Mouse (Mus musculus) lung, embryonic 14.5 days (tissue): ENCODE data around the gene Sbsn. TPM values are rescaled to one million over a fixed set of nuclear protein-coding genes. Genes with fewer than 3 reads are reported as not detected.

Experiments
- ATAC-seq: fragments of 200-750 bp; cut with Nextera tagmentation; 2 replicates; pipeline ENCODE4 v1.8.0; 2017; ENCODE audit warnings: mild to moderate bottlenecking, moderate TSS enrichment, moderate library complexity; ENCODE audit not compliant: insufficient read depth
- DNase-seq: peaks from one replicate; pipeline ENCODE4 v3.0.0-alpha.2; 2015
- H3K27ac ChIP-seq: fragments of 300-500 bp; sonication (generic); 2 replicates; pipeline ENCODE4 v1.5.1; 2014; ENCODE audit warnings: low read depth, mild to moderate bottlenecking, moderate library complexity
- H3K27me3 ChIP-seq: fragments of 300-500 bp; sonication (generic); 2 replicates; pipeline ENCODE4 v1.6.1; 2014; ENCODE audit warnings: low read length, control low read depth; ENCODE audit not compliant: insufficient read depth
- H3K36me3 ChIP-seq: fragments of 300-500 bp; sonication (generic); 2 replicates; pipeline ENCODE4 v1.6.1; 2014; ENCODE audit warnings: control low read depth; ENCODE audit not compliant: insufficient read depth
- H3K4me1 ChIP-seq: fragments of 300-500 bp; sonication (generic); 2 replicates; pipeline ENCODE4 v1.6.1; 2014; ENCODE audit warnings: antibody characterized with exemption, control low read depth; ENCODE audit not compliant: insufficient read depth
- H3K4me2 ChIP-seq: fragments of 300-500 bp; sonication (generic); 2 replicates; pipeline ENCODE4 v1.6.1; 2014; ENCODE audit warnings: mild to moderate bottlenecking
- H3K4me3 ChIP-seq: fragments of 300-500 bp; sonication (generic); 2 replicates; pipeline ENCODE4 v1.5.1; 2014; ENCODE audit warnings: low read depth, low read length
- H3K9ac ChIP-seq: fragments of 300-500 bp; sonication (generic); 2 replicates; pipeline ENCODE4 v1.6.1; 2014
- H3K9me3 ChIP-seq: fragments of 300-500 bp; sonication (generic); 2 replicates; pipeline ENCODE4 v1.6.1; 2016; ENCODE audit warnings: low read depth, low read length, control low read depth
- CTCF ChIP-seq: IDR thresholded peaks from 2 replicates; pipeline ENCODE4 v1.5.1; 2016; ENCODE audit warnings: antibody characterized with exemption, low read depth
- WGBS: fragments of 180-500 bp; shearing (Covaris S2); extraction: QIAGEN DNeasy Blood & Tissue Kit; methylation state at CpG from one replicate; pipeline ENCODE4 v1.1.7; 2014; 5-methylcytosine and 5-hydroxymethylcytosine counted together
- polyA plus RNA-seq: library from polyadenylated mRNA; unstranded; fragments of >200 nt; fragmentation: Nextera tagmentation; extraction: Ambion mirVana; gene quantifications from 2 replicates; pipeline ENCODE4 v1.2.1, GENCODE M21; 2014

Sbsn gene
- polyA plus RNA-seq, 1 experiment from 2014 or later, result 1.3 TPM

GRCm38 (mm10) chr7:30791921-30792320, 40.6 kb downstream of the Sbsn start:
- Histone ChIP-seq H3K4me3 (no peak overlapping the region), H3K4me1 (no peaks in the 10 kb centered on the region), H3K9me3 (no peaks in the 10 kb centered on the region), H3K4me2 (no peak overlapping the region), H3K27me3 (no peaks in the 10 kb centered on the region), H3K36me3 (no peaks in the 10 kb centered on the region), H3K27ac (no peak overlapping the region), H3K9ac (no peak overlapping the region)
- no peak for ATAC-seq
- TF ChIP-seq CTCF, result no peak
- 16% methylated on average over 9 of the region's 9 CpGs for WGBS
- peak; percentile 59 for DNase-seq

- ATAC-seq (no peak), DNase-seq (no peak)
- Histone ChIP-seq H3K4me2 (no peak overlapping the region), H3K27ac (no peak overlapping the region), H3K9ac (no peak overlapping the region), H3K4me3 (no peak overlapping the region), H3K4me1 (no peaks in the 10 kb centered on the region), H3K36me3 (no peaks in the 10 kb centered on the region), H3K9me3 (no peaks in the 10 kb centered on the region), H3K27me3 (no peaks in the 10 kb centered on the region)
- no peak for TF ChIP-seq CTCF
Observed at GRCm38 (mm10) chr7:30794921-30795320, 43.6 kb downstream of the Sbsn start.

GRCm38 (mm10) chr7:30796790-30797189, 45.5 kb downstream of the Sbsn start:
- DNase-seq, result no peak
- no peak overlapping the region for H3K27ac ChIP-seq
- H3K36me3 ChIP-seq, result no peaks in the 10 kb centered on the region
- no peak for ATAC-seq
- H3K4me2 ChIP-seq, result no peak overlapping the region
- no peak overlapping the region for H3K4me3 ChIP-seq
- no peak for TF ChIP-seq CTCF
- H3K4me1 ChIP-seq, result no peaks in the 10 kb centered on the region
- H3K27me3 ChIP-seq, result no peaks in the 10 kb centered on the region
- peaks cover 5% of the 10 kb centered on the region; the same call in 1 of the 2 replicates for H3K9me3 ChIP-seq
- H3K9ac ChIP-seq, result no peak overlapping the region
- 87% methylated on average over 1 of the region's 1 CpGs for WGBS

- ATAC-seq (no peak), DNase-seq (no peak)
- Histone ChIP-seq H3K27ac (no peak overlapping the region), H3K9ac (no peak overlapping the region), H3K9me3 (peaks cover 5% of the 10 kb centered on the region; the same call in 1 of the 2 replicates), H3K27me3 (no peaks in the 10 kb centered on the region), H3K4me3 (no peak overlapping the region), H3K4me2 (no peak overlapping the region), H3K36me3 (no peaks in the 10 kb centered on the region), H3K4me1 (no peaks in the 10 kb centered on the region)
- TF ChIP-seq CTCF, result peak; percentile 31; the same call in 1 of the 2 replicates
Observed at GRCm38 (mm10) chr7:30800653-30801052, 49.4 kb downstream of the Sbsn start.

DNA sequence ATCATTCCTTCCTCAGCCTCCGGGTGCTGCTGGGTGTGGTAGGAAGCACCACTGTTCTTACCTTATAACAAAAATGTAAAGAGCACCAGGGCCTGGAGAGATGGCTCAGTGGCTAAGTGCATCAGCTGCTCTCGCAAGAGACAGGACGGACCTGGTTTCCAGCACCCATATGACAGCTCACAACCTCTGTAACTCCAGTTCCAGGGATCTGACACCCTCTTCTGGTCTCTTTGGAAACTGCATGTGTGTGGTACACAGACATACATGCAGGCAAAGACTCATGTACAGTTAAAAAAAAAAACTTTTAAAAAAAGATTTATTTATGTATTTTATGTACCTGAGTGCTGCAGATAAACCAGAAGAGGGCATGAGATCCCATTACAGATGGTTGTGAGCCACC, 52.0 kb downstream of the Sbsn start:
- ATAC-seq, result no peak
- Histone ChIP-seq H3K4me3 (no peak overlapping the region), H3K36me3 (no peaks in the 10 kb centered on the region), H3K4me1 (no peaks in the 10 kb centered on the region), H3K27ac (no peak overlapping the region), H3K9ac (no peak overlapping the region), H3K9me3 (peaks cover 5% of the 10 kb centered on the region; the same call in 1 of the 2 replicates), H3K4me2 (no peak overlapping the region), H3K27me3 (no peaks in the 10 kb centered on the region)
- no peak for TF ChIP-seq CTCF
- 93% methylated on average over 3 of the region's 3 CpGs for WGBS
- DNase-seq, result no peak

GRCm38 (mm10) chr7:30804026-30804715, 52.9 kb downstream of the Sbsn start:
- ATAC-seq (0 out of 2 replicates have a peak, but pooled peaks have one; percentile 35), DNase-seq (peak; percentile 52)
- 73% methylated on average over 9 of the region's 9 CpGs for WGBS
- peak; percentile 11; the same call in 1 of the 2 replicates for TF ChIP-seq CTCF
- Histone ChIP-seq H3K4me3 (no peak overlapping the region), H3K4me2 (no peak overlapping the region), H3K27ac (peak overlapping the region; percentile 46), H3K27me3 (no peaks in the 10 kb centered on the region), H3K9ac (no peak overlapping the region), H3K9me3 (peaks cover 5% of the 10 kb centered on the region; the same call in 1 of the 2 replicates), H3K36me3 (no peaks in the 10 kb centered on the region), H3K4me1 (no peaks in the 10 kb centered on the region)

Other genes with a start within 250 kb of the Sbsn start
- 13.8 and 14.3 TPM in 2 replicates for gene Arhgap33, start 216.4 kb upstream of the Sbsn start, polyA plus RNA-seq
- 24.9 and 26.0 TPM in 2 replicates for gene Hspb6, start 199.3 kb upstream of the Sbsn start, polyA plus RNA-seq
- 18.3 and 18.7 TPM in 2 replicates for gene Proser3, start 199.2 kb upstream of the Sbsn start, polyA plus RNA-seq
- gene Lin37, start 191.6 kb upstream of the Sbsn start, polyA plus RNA-seq, result 33.7 and 34.7 TPM in 2 replicates
- gene U2af1l4, start 188.2 kb upstream of the Sbsn start, polyA plus RNA-seq, result 101 and 120 TPM in 2 replicates
- gene Gm49396, start 188.1 kb upstream of the Sbsn start, polyA plus RNA-seq, result 7.9 and 9.9 TPM in 2 replicates
- 104 and 105 TPM in 2 replicates for gene Psenen, start 187.8 kb upstream of the Sbsn start, polyA plus RNA-seq
- 3.0 and 4.1 TPM in 2 replicates for gene Igflr1, start 186.0 kb upstream of the Sbsn start, polyA plus RNA-seq
- gene Kmt2b, start 162.7 kb upstream of the Sbsn start, polyA plus RNA-seq, result 11.7 and 14.8 TPM in 2 replicates
- 1.7 and 2.4 TPM in 2 replicates for gene Zbtb32, start 152.6 kb upstream of the Sbsn start, polyA plus RNA-seq
- 0.46 and 0.51 TPM in 2 replicates for gene Upk1a, start 138.6 kb upstream of the Sbsn start, polyA plus RNA-seq
- gene Cox6b1, start 125.3 kb upstream of the Sbsn start, polyA plus RNA-seq, result 855 and 914 TPM in 2 replicates
- gene Etv2, start 115.6 kb upstream of the Sbsn start, polyA plus RNA-seq, result not detected in 2 replicates
- 115 and 117 TPM in 2 replicates for gene Rbm42, start 101.2 kb upstream of the Sbsn start, polyA plus RNA-seq
- gene Haus5, start 86.5 kb upstream of the Sbsn start, polyA plus RNA-seq, result 63.5 TPM in 2 replicates
- not detected in 2 replicates for gene Pmis2, start 79.9 kb upstream of the Sbsn start, polyA plus RNA-seq
- 0.34 and 0.46 TPM in 2 replicates for gene 2200002J24Rik, start 52.5 kb upstream of the Sbsn start, polyA plus RNA-seq
- 0.23 and 0.42 TPM in 2 replicates for gene Atp4a, start 39.3 kb upstream of the Sbsn start, polyA plus RNA-seq
- 169 and 179 TPM in 2 replicates for gene Tmem147, start 21.9 kb upstream of the Sbsn start, polyA plus RNA-seq
- 0.68 and 0.91 TPM in 2 replicates for gene Gapdhs, start 7.8 kb upstream of the Sbsn start, polyA plus RNA-seq
- 2.4 TPM in 2 replicates for gene Dmkn, start 12.3 kb downstream of the Sbsn start, polyA plus RNA-seq
- not detected in 2 replicates for gene Krtdap, start 36.4 kb downstream of the Sbsn start, polyA plus RNA-seq
- gene Ffar2, start 72.3 kb downstream of the Sbsn start, polyA plus RNA-seq, result 0.20 and 0.39 TPM in 2 replicates
- gene Ffar3, start 104.7 kb downstream of the Sbsn start, polyA plus RNA-seq, result not detected in 2 replicates
- gene Ffar1, start 110.1 kb downstream of the Sbsn start, polyA plus RNA-seq, result not detected in 2 replicates
- 0.32 TPM in 1 of 2 replicates, not detected in the other for gene Cd22, start 128.9 kb downstream of the Sbsn start, polyA plus RNA-seq
- 0.12 and 0.25 TPM in 2 replicates for gene Mag, start 163.4 kb downstream of the Sbsn start, polyA plus RNA-seq
- gene Hamp2, start 173.2 kb downstream of the Sbsn start, polyA plus RNA-seq, result not detected in 2 replicates
- not detected in 2 replicates for gene Hamp, start 192.6 kb downstream of the Sbsn start, polyA plus RNA-seq
- 21.8 and 23.3 TPM in 2 replicates for gene Usf2, start 205.3 kb downstream of the Sbsn start, polyA plus RNA-seq
- 66.2 and 67.4 TPM in 2 replicates for gene Lsr, start 222.0 kb downstream of the Sbsn start, polyA plus RNA-seq
- gene Fam187b, start 222.3 kb downstream of the Sbsn start, polyA plus RNA-seq, result 3.6 and 4.9 TPM in 2 replicates